Mouse (Mus musculus) heart, adult 10 weeks (tissue): ENCODE results near the gene 9330159F19Rik. TPM values are rescaled to one million over a fixed set of nuclear protein-coding genes. Genes with fewer than 3 reads are reported as not detected.

Experiments
- polyA plus RNA-seq: library from polyadenylated mRNA; stranded (reverse); fragments of 350-450 nt; fragmentation: Illumina TruSeq; extraction: RNeasy Lipid Tissue Mini Kit (QIAGEN cat#74804); gene quantifications from one replicate; pipeline ENCODE4 v1.2.3, GENCODE M21; 2014; ENCODE audit warnings: low read depth, low replicate concordance

9330159F19Rik gene
- 0.16 TPM for polyA plus RNA-seq

DNA sequence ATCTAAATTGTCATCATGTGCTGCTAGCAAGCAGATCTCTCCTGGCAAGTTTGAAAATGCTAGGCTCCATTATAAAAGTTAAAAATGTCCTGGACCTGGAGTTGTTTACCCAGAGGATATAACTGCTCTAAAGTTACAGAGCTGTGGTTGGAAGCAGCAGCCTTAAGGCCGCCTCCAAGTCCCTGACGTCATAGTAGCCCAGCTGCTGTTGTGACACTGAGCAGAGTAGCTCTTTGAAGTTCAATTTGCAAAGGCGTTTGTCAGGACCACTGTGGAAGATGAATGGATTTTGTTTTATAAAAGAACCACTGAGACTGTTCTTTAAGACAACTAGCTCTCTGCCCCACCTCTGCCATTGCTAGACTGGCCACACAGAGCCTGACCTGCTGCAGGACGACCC lies at the start of gene 9330159F19Rik:
Gene 9330159F19Rik, plus strand, starts transcription at position 154 of the 400 bp plus-strand sequence.

GRCm38 (mm10) chr10:29198642-29199041 lies 12.8 kb upstream of the 9330159F19Rik start, which contains the start of gene Gm49353:
TSS of gene Gm49353 (plus strand) at chr10:29198954.

Other genes with a start within 250 kb of the 9330159F19Rik start
- gene 2310057J18Rik, start 225.3 kb upstream of the 9330159F19Rik start, polyA plus RNA-seq: not detected
- gene Soga3, start 67.8 kb upstream of the 9330159F19Rik start, polyA plus RNA-seq: not detected
- not detected for gene Gm49353, start 12.7 kb upstream of the 9330159F19Rik start, polyA plus RNA-seq
- gene Echdc1, start 101.6 kb downstream of the 9330159F19Rik start, polyA plus RNA-seq: 29.4 TPM
- 55.0 TPM for gene Rnf146, start 150.8 kb downstream of the 9330159F19Rik start, polyA plus RNA-seq